Mouse (Mus musculus): ENCODE results near the gene Anp32a.

GRCm38 (mm10) chr9:62422926-62423325 is 81.8 kb downstream of the Anp32a start:
- no peak for TF ChIP-seq EP300 (IDR thresholded peaks at IDR 0.05)
- TF ChIP-seq CTCF (IDR thresholded peaks at IDR 0.05) = peak; percentile 25; the same call in 1 of the 2 replicates

Data from lung, postnatal 0 days (tissue).